Mouse (Mus musculus): Measurements from ENCODE around the gene Ank2.

The Ank2 gene

DNA sequence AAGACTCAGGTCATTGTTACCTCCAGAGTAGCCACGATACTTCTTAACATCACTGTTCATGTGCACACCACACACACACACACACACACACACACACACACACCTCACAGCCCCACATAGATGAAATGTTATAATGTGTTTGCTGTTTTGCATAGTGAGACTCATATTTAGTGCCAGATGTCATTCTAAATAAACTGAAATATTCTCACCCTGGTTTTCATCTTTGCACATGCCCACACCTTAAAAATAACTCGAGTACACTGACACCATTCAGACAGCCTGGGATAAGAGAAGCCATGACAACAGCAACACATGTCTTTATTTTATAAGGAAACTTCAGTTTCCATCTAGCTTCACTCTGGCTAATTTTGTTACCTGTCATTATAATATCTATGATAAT lies 312.1 kb downstream of the Ank2 start:
- no peak for DNase-seq (ENCODE audit: low read depth, low spot score)

DNA sequence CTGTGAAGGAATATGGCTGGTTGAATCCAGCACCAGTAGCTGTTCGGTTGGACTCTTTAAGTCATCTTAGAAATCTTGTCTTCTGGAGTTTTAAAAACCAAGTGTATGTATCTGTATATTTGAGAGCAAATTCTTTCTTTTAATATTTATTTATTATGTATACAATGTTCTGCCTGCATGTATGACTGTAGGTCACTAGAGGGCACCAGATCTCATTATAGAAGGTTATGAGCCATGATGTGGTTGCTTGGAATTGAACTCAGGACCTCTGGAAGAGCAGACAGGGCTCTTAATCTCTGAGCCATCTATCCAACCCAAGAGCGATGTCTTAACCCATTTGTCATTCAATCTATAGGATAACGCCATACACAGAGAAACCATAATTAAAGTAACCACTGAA lies 312.9 kb downstream of the Ank2 start:
- no peak for DNase-seq (ENCODE audit: low read depth, low spot score)

DNA sequence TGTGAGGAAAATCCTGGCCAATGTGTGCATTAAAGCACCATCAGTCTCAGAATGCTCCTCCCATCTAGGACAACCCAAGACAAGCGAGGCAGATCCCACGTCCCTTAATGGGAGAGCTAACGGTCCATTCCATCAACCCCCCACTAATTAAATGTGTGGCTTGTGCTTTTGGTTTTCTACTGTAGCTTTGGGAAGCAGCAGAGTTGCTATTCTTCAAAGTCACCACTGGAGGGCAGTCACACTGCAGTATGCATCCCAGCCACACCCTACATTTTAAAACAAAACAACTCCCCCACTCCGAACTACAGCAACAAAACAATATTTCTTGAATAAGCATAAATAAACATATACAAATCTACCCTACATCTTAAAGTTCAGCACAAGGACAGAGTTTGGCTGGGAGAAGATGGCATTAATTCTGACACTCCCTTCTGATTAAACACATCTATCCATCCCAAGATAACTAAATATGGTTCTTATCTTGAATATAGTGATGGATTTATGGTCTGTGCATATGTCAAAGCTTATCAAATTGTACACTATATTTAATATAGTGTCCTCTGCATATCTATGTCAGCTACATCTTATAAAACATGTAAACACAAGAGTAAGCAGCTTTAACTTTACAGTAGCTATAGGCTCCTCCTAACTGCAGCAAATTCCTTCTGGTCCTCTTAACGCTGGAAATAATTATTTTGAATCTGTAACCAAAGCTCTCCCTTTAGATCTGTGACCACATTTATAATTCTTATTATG lies 315.0 kb downstream of the Ank2 start:
- DNase-seq (ENCODE audit: low read depth, low spot score): peak; percentile 59

DNA sequence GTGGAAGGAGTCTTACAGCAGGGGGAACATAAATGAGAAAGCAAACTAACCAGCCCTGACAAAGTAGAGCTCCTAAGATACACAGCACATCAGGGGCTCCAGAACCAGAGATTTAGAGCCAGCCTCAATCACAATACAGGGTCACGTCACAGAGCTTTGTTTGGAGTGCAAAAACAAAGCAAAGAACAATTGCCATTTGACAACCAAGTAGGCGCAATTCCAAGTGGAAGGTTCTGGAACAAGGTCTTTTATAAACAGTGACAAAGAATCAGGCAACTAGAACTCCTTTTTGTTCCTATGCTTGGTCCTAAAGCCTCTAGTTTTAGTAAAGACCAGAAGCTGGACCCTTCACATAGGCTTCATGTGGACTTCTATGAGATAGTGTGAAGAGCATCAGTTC lies 326.5 kb downstream of the Ank2 start:
- no peak for DNase-seq (ENCODE audit: low read depth, low spot score)

DNA sequence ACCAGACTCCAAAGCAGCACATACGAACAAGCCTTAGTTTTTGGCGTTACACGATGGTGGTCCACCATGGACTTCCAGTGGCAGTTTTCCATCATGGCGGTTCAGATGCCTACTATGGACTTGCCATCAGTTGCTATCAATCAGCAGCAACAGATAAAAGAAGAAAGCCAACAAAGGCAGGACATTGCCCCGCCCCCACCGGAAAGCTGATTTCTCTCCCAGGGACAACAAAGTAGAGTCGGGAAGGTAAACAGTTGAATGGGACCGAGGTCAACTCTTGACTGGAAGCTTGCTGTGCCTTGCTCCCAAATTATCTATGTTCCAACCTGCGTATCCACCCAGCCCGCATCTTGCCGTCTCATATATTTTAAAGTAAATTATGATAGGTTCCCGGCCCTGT lies 328.9 kb downstream of the Ank2 start:
- peak; percentile 13 for DNase-seq (ENCODE audit: low read depth, low spot score)

DNA sequence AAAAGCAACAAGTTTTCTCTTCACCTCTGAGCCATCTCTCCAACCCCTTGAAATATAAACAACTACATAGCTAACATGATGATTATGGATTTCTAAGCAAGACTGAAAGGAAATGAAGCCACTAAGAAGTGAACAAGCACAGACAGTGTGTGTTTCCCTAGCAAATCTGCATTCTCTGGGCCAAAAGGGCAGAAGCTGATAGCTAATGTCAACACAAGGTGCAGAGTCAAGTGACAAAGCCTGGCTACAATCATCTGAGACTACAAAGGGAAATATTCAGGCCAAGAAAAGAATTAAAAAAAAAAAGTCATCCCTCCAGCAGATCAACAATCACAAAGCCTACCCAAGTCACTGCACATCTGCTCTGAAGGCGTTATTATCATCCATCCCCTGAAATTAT lies 330.0 kb downstream of the Ank2 start:
- DNase-seq (ENCODE audit: low read depth, low spot score): no peak

DNA sequence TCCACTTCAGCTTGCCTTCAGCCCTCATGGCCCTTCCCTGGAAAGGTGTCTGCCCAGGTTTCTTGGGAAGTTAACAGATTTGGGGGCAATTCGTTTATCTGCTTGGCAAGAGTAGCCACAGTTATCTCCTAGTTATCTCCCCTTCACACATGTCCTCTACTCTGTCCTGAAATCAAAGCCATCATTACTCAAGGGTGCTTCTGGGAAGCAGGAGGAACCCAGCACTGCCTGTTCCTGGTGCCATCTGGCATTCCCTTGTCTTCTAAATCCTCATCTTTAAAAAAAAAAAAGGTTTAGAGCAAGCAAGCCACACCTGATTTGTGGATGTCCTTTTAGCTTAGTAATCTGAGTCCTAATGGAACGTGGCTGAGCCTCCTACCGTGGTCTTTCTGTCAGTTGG lies 335.4 kb downstream of the Ank2 start:
- no peak for DNase-seq (ENCODE audit: low read depth, low spot score)

DNA sequence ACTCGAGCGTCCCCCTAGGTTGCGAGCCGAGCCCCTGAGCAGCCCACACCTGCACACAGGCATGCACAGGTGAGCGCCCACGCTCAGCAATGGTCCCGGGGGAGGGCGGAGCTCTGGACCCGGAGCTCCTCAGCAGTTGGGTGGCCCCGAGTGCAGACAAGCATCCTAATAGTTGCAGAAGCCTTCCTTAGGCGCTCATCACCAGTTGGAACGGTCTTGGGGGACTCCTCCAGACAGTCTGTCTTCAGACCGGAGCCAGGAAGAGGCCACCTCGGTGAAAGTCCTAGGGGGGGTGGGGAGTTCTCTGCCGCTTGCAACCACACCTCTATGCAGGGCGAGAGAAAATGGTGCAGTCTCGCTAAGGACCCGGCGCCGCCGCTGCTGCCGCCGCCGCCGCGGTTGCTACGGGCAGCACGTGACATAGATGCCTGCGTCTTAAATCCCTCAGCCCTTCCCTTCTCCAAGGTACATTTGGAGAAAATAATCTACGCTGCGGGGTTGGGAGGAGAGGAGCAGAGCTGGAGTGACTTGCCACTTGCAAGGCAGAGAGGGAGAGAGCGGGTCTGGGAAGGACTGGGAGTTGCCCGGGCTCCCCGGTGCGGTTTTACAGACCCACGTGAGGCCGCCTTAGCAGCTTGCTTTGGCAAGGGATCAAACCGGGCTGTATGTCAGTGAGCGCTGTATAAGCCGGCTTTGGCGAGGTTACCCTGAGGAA lies 337.0 kb downstream of the Ank2 start:
- DNase-seq (ENCODE audit: low read depth, low spot score): peak; percentile 67

DNA sequence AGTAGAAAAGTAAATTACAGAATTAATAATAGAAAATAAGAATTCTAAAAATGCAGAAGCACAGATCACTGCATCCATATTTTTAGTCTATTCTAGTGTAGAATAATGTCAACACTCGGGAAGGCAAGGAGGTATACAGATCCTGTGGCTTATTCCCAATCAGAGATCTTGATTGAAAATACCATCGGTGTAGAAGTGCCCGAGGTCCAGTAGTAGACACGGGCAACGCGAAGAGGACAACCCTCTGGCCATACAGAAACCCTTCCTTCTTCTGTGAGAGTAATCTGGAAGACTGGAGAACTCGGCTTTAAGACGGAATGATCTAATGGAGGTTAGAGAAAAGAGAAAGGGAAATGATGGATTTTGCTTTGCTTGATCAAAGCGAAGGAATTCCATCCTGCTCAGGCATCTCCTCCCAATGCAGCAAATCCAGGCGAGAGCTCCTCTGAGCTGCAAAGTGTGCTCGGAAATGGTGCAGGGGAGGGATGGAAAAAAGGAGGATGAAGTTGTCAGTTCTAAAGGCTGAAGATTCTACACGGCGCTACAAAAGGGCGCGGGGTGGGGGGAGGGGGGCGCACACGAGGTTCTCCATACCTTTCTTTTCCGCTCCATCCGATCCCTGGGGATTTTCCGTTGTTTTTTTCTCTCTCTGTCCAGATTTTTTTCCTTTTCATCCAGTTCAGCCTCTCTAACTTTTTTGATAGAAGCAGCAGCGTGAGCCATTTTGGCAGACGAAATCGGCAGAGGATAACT lies 337.9 kb downstream of the Ank2 start:
- peak; percentile 6 for DNase-seq (ENCODE audit: low read depth, low spot score)

DNA sequence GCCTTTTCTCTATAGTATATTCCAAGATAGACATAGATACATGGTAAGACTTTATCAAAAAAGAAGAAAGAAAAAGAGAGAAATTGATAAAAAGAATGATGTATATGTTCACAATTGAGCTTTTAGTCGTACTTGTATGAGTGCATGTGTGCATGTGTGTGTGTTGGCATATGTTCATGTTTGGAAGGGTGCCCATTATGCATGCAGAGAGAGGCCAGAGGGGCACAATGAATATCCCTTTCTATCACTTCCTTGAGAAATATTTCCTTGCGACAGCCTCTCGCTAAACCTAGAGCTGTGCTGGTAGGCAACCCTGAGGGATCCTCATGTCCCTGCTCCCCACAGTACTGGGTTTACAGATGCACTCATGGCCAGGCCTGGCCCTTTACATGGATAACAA lies 341.4 kb downstream of the Ank2 start:
- DNase-seq (ENCODE audit: low read depth, low spot score): no peak

DNA sequence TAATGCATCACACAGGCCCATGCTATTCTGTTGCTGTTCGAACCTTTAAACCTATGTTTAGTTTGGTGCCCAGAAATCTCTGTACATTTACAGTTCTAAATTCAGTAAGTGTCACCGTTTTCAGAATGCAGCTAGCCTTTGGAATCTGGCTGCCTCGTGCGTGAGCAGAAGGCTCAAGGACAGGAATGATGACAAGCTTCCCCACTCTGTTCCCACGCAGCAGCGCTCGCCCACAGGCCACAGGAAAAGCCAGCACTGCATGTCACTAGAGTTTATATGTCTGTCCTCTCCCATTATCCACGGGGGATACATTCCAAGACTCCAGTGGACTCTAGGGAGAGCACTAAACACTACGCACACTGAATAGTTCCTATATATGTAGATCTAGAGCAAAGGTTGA lies 343.1 kb downstream of the Ank2 start:
- DNase-seq (ENCODE audit: low read depth, low spot score): no peak

DNA sequence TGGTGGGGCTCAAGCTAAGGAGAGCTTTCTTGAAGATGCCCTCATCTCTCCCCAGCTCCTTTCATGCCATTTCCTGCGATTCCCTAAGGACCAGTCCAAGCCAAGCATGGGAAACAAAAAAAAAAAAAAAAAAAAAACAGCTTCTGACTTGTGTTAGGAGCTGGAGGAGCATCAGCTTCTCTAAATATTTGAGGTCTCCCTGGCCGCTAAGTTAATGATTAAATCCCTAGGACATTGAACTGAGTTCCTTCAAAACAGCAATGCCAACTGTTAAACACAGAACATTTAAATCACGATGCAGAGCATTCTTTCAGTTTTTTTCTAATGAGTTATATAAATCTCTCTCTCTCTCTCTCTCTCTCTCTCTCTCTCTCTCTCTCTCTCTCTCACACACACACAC lies 345.3 kb downstream of the Ank2 start:
- no peak for DNase-seq (ENCODE audit: low read depth, low spot score)

DNA sequence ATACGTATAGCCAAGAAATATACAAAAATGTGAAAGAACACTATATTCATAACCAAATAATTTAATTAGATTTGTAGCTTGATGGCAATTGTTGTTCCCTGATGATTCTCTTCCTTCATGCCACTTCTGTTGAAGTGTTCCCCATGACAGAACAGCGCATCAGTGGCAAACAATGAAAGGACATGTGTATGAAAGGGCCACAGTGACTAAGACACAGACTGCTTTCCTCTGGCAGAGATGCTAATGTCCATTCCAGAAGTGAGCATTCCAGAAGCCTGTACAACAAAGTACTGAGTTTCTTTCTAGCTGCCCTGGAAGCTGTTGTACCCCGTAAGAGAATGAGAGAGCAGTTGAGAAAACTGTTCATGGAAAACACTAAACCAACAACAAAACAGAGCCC lies 345.7 kb downstream of the Ank2 start:
- no peak for DNase-seq (ENCODE audit: low read depth, low spot score)

DNA sequence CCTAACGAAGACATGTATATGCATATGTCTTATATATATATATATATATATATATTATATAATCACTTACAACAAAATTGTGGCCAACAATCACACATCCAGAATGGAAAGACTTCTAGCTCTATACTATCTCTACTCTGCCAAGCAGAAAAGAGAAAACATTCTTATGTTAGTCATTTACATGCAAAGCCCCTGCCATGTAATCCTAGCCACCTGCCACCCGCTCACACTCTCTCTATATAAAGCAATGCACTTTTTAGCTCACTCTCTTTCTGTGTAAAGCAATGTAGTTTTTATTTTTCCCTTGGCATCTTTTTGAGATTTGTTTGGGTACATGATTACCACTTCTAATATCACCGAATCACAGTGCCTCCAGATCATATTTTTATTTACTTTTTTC lies 350.5 kb downstream of the Ank2 start:
- DNase-seq (ENCODE audit: low read depth, low spot score): no peak

DNA sequence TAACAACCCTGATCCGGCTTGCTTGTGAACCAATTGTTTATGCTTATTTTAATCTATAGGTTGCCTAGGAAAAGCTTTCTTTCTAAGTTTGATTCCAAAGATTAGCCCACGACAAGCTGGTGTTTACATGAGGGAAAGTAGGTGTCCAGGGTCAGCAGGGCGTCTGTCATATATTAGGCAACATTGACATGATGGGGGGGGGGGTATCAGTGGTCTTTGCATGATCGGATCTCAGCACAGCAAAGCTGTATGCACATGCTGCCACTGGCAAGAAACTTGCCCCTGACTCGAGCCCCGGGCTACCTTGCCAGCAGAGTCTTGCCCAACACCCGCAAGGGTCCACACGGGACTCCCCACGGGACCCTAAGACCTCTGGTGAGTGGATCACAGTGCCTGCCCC lies 358.6 kb downstream of the Ank2 start:
- DNase-seq (ENCODE audit: low read depth, low spot score): no peak

DNA sequence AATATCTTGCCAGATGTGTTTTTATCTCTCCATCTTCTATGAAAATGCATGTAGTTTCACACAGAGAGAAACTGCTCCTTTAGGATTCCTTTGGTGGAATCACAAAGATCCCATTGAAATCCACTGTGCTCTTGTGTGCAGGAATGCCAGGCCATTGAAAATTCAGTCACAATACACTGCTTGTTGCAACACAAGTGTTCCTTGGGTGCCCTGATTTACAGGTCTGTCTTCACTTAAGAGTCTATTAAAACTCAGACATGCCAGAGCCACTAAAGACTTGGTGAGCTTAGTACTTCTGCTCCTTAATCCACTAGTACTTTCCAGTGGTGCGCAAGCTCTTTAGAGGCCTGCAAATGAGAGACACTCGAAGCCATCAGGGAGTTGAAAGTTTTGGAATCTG lies 359.5 kb downstream of the Ank2 start:
- DNase-seq (ENCODE audit: low read depth, low spot score): no peak

DNA sequence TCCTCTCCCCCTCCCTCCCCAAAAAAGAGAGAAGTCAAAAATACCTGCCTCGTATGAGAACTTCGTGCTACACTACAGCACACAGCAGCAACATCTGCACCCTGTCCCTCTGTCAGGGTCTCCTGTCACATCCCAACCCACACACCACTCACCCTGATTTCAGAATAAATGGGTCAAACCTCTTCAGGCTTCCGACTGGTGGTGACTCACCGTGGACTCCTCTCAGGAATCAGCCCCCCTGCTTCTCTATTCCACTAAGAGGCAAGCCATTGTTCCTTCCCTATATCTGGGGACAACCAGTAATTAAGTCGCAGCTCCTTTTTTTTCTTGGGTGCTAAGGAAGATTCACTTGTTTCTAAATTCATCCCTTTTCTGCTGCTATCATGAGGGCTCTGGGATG lies 361.6 kb downstream of the Ank2 start:
- DNase-seq (ENCODE audit: low read depth, low spot score): no peak

DNA sequence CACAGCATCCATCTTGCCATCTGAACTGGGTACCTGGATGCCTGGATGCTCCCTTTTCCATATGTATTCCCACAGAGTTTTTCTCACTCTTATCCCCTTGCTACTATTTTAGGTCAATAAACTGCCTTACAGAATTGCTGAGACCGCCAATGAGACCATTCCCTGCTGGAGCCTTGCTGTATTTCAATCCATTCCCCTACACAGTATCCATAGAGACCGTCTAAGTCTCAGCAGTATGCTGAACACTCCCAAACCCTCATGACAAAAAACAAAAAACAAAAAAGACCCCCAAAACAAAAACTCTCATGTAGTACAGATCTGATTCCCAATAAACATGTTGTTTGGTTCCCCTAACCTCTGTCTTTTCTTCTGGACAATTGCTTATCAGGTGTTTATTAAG lies 365.1 kb downstream of the Ank2 start:
- no peak for DNase-seq (ENCODE audit: low read depth, low spot score)

DNA sequence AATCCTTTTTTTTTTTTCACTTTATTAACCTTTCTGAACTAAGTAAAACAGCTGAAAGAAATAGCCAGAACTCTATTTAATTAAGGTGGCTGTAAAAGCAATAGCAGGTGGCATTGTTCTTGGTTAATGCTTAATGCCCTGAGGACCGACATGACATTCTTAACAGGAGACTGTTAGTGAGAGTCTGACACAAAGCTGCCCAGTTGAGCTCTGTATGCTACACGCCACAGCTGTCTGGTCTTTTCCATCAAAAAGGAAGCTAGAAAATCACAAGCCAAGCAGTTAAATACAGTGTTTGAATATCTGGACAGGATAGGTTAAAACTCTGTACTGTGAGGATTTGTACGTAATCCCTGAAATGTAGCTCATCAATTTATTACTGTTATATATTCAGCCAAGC lies 368.1 kb downstream of the Ank2 start:
- no peak for DNase-seq (ENCODE audit: low read depth, low spot score)

DNA sequence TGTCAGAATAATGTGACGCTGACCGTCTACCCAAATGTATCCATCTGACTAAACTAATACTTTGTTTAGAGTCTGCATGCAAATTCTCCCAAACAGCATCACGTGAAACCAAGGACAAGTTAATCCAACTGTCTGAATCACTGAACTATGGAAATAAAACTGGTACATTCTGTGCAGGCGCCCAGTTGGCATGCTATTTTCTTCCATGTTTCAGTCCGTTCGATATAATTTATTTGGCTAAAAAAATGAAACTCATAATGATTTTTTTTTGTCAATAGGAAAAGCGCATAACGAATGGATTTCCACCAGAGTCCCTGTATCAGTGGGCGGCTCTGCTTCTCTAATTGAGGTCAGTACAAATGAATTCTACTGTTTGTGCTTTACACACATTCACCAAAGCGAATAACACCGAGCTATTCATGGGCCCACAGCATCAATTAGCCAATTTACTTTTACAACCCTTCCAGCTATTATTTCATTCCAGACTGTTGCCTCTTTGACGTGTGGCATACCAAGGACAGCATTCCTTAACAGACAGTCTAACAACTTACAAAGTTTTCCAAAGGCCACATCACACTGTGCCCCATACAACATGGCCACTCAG lies 368.9 kb downstream of the Ank2 start:
- DNase-seq (ENCODE audit: low read depth, low spot score): no peak

DNA sequence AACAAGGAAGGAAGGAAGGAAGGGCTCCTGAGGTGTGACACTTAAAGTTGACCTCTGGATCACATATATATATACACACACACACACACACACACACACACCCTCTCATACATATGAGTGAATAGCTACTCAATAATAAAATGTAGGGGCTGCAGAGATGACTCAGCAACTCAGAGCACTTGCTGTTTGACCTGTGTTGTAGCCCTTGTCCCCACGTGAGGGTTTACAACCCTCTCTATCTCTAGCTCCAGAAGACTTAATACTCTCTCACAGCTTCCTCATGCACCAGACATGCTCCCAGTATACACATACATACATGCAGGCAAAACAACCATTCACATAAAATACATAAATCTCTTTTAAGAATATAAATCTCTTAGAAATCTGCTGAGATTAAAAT lies 369.4 kb downstream of the Ank2 start:
- no peak for DNase-seq (ENCODE audit: low read depth, low spot score)

DNA sequence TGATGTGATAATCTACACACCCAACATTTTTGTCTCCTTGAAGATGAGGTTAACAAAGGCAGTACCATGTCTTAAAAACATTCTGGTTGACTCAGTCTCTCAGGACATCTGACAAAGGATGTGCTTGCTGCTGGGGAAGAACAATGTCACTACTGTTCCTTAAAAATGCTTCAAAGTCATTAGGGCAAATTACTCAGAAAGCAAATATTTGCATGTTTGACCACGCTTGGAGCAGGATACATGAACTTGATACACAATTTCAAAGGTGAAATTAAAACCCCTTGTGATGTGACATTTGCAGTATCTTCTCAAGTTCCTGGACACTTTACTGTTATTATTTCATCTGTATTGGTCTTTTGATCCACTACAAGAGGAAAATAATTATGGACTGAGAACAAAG lies 371.5 kb downstream of the Ank2 start:
- DNase-seq (ENCODE audit: low read depth, low spot score): no peak

Measured in ES-CJ7 (cell line).